Mouse (Mus musculus) brain, embryonic 14.5 days (tissue): ENCODE measurements around the gene Tmem140. TPM values are rescaled to one million over a fixed set of nuclear protein-coding genes. Genes with fewer than 3 reads are reported as not detected.

ENCODE experiments used
- DNase-seq: peaks from one replicate; pipeline ENCODE4 v3.0.0-alpha.2; 2011; ENCODE audit warnings: low read depth
- CTCF ChIP-seq: fragments of 200-500 bp; IDR thresholded peaks from 2 replicates; pipeline ENCODE4 v1.5.1; 2012; ENCODE audit warnings: inconsistent platforms, mild to moderate bottlenecking, moderate library complexity, borderline replicate concordance; ENCODE audit not compliant: insufficient read depth, insufficient read length; ENCODE audit errors: extremely low read depth
- POLR2A ChIP-seq: fragments of 200-500 bp; IDR thresholded peaks from 2 replicates; pipeline ENCODE4 v1.6.1; 2012; ENCODE audit warnings: mild to moderate bottlenecking, inconsistent platforms, borderline replicate concordance; ENCODE audit not compliant: poor library complexity, insufficient read depth, insufficient read length, severe bottlenecking; ENCODE audit errors: extremely low read depth
- polyA plus RNA-seq: library from polyadenylated mRNA; depleted of rRNA; stranded (reverse); fragments of >200 nt; gene quantifications from 2 replicates; pipeline ENCODE4 v1.2.3, GENCODE M21; 2012

The Tmem140 gene
- polyA plus RNA-seq, 1 experiment: 0.71 TPM

DNA sequence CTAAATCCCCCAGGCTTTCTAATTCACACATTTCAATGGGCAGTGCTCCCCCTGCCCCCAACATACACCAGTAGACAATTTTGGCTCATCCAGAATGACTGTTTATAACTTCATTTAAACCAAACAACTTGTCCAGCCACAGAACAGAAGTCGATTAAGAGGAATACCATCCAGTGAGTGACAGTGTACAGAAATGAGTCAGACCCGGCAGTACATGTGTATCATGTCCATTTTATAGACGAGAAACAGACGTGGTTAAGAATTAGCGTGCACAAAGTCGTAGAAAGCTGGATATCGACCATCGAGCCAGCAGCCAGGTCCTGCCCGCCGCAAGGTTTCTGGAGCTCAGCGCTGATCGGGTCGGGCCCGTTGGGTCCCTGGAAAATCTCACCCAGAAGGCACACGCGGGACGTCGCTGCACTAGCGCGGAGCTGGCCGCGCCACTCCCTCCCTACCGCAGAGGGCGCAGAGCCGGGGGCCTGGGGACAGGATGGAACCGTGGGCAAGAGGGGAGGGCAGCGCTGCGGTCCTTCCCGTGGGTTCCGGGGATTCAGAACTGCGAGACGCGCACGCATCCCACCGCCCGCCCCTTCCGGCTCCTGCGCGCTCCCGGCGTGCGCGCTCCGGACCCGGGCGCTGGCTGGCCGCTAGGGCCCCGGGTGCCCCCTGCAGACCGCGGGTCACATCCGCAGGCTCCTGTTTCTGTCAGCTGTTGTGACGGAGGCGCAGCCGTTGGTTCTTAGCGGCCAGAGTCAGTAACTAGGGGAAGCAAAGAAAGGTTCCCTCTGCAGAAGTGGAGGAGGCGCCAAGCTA, 14.8 kb downstream of the Tmem140 start, which contains the start of gene Cyren:
TSS of gene Cyren (minus strand) at position 552 of the 813 bp plus-strand sequence.
- TF ChIP-seq CTCF (peak; percentile 48; the same call in 1 of the 2 replicates), POLR2A (peak; percentile 88)
- peak; percentile 96 for DNase-seq

GRCm38 (mm10) chr6:34879101-34879740, 16.3 kb downstream of the Tmem140 start:
- DNase-seq: no peak
- TF ChIP-seq POLR2A: no peak
- no peak for TF ChIP-seq CTCF

- no peak for TF ChIP-seq POLR2A
- TF ChIP-seq CTCF: peak; percentile 53; the same call in 1 of the 2 replicates
- DNase-seq: peak; percentile 68
Observed at GRCm38 (mm10) chr6:34879911-34880475, 17.0 kb downstream of the Tmem140 start.

- no peak for TF ChIP-seq POLR2A
- no peak for TF ChIP-seq CTCF
- DNase-seq: no peak
Observed at GRCm38 (mm10) chr6:34884724-34885123, 21.8 kb downstream of the Tmem140 start.

- TF ChIP-seq CTCF (no peak), POLR2A (no peak)
- peak; percentile 69 for DNase-seq
Observed at GRCm38 (mm10) chr6:34887131-34887850, 24.3 kb downstream of the Tmem140 start.

DNA sequence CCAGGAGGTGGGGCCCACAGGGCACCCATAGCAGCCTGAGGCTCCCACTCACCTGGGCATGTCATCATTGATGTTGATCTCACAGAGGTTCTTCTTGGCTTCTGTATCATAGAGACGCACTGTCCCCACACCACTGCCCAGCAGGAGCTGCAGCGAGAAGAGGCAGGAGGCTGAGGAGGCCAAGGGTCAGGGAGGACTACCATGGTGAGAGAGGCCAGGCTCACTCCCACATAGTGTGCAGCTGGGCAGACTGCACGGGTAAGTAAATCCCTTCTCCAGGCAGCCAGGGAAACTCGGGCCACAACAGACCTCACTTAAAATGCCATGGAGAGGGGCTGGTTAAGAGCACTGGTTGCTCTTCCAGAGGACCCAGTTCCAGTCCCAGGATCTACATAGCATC, 26.2 kb downstream of the Tmem140 start:
- no peak for DNase-seq
- no peak for TF ChIP-seq POLR2A
- TF ChIP-seq CTCF: no peak

- DNase-seq: no peak
- TF ChIP-seq CTCF (no peak), POLR2A (no peak)
Observed at GRCm38 (mm10) chr6:34895569-34895968, 32.6 kb downstream of the Tmem140 start.

DNA sequence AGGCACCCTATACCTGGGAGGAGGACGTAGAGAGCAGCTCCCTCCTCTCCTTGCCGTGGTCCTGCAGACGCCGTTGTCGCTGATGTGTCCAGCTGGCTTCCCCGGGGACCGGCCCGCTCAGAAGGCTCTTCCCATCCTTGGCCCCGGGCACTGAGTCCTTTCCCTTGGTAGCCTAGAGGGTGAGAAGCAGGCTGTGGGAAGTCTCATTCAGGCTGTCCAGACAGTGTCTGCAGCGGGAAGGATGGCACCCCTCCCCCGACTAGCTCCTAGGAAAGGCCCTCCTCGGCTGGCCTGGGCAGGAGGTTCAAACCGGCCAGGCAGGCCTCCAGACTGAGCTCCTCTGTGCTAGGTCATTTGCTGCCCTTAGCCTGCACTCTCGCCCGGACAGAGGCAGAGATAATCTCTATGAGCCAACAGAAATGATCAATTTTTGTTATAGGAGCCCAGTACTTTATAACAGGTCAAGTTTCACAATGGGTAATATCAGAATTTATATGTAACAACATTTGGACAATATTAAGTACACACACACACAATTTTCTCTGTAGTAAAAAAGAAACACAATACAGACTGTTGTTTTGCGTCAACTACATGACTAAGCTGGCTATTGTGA, 33.3 kb downstream of the Tmem140 start:
- no peak for DNase-seq
- TF ChIP-seq POLR2A (no peak), CTCF (no peak)

GRCm38 (mm10) chr6:34899127-34899526, 36.2 kb downstream of the Tmem140 start:
- no peak for DNase-seq
- TF ChIP-seq CTCF (no peak), POLR2A (no peak)

DNA sequence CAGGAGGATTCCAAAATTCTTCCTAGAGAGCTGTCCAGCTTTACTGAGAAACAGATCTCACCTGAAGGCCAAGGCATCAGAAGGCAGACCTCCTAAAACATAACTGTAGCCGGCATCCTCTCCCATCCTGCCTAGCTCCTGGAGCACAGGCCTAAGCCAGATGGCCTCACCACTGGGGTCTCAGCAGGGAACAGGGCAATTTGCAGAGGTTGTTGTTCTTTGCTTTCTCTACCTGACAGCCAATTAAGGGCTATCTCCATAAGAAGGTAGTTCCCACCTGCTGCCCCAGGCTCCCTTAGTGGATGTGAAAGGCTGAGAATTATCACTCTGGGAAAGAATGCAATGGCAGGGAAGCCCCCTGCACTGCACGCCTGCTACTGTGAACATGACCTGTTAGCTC, 38.0 kb downstream of the Tmem140 start:
- TF ChIP-seq POLR2A (no peak), CTCF (no peak)
- DNase-seq: no peak
